Mouse (Mus musculus) thymus, adult 2 months (tissue): ENCODE data around the gene Spx.

ENCODE experiments used
- CTCF ChIP-seq: fragments of 200-500 bp; IDR thresholded peaks from 2 replicates; pipeline ENCODE4 v1.5.1; 2012; ENCODE audit warnings: mild to moderate bottlenecking, control low read depth, low read length, moderate library complexity, borderline replicate concordance; ENCODE audit not compliant: control insufficient read depth, poor library complexity, insufficient read depth; ENCODE audit errors: extremely low read depth
- POLR2A ChIP-seq: fragments of 200-500 bp; IDR thresholded peaks from 2 replicates; pipeline ENCODE4 v1.6.1; 2012; ENCODE audit warnings: mild to moderate bottlenecking, low read length, control low read depth, moderate library complexity; ENCODE audit not compliant: control insufficient read depth, poor library complexity, insufficient read depth; ENCODE audit errors: extremely low read depth

- TF ChIP-seq CTCF (no peak), POLR2A (no peak)
These were observed 28.7 kb upstream of the Spx start for GRCm38 (mm10) chr6:142384521-142384920.
